Mouse (Mus musculus) layer of hippocampus, postnatal 25 days (tissue): Measurements from ENCODE around the gene Rnf11. TPM values are rescaled to one million over a fixed set of nuclear protein-coding genes. Genes with fewer than 3 reads are reported as not detected.
"Not testable (repeated sequence)": the region's sequence is repeated elsewhere in the genome, so short reads cannot be mapped to it uniquely, and the experiment has no call there.

Source experiments
- DNase-seq, 2 experiments: peaks; one replicate each; pipeline ENCODE4 v3.0.0; 2022; ENCODE audit warnings: mixed read lengths in 2 of 2, low spot score in 1 of 2; ENCODE audit errors: extremely low spot score in 1 of 2
- total RNA-seq, 2 experiments: library from RNA; stranded (reverse); gene quantifications; 2 replicates each; pipeline ENCODE4 v1.2.3; 2021

Rnf11 gene
- total RNA-seq, 2 experiments from 2014 or later, result 164 to 182 TPM

DNA sequence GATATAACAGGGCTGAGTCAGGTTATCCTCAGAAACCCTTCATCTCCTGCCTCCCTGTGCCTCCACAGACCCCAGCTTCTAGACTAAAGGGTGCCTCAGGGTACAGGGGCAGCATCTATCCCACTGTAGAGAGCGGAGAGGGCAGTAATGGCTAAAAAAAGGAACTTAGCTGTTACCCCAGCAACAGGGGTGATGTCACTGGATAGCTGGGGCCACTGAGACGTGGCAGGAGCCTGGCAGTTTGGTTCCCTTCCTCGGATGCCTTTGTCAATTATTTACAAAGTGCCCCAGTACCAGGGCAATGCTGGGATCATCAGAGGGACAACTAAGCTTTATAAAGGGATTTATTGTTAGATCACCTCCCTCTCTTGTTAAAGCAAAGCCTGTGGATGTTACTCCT, 65.5 kb downstream of the Rnf11 start:
- DNase-seq, result no peak

DNA sequence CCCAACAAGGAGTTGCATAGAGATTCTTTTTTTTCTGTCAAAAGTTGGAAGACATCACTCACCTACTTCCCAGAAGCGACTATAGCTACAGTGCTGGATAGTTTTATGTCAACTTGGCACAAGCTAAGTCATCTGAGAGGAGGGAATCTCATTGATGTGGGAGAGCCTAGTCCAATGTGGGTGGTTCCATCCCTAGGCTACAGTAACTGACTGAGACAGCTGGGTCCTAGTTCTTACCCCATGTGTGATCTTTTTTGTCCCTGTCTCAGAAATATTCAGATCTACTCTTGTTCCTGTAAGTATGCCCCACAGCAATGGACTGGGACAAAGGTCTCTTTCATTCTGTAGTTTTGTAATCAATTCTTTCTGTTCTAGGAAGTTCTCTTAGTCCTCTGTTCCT, 66.5 kb downstream of the Rnf11 start:
- no peak for DNase-seq

DNA sequence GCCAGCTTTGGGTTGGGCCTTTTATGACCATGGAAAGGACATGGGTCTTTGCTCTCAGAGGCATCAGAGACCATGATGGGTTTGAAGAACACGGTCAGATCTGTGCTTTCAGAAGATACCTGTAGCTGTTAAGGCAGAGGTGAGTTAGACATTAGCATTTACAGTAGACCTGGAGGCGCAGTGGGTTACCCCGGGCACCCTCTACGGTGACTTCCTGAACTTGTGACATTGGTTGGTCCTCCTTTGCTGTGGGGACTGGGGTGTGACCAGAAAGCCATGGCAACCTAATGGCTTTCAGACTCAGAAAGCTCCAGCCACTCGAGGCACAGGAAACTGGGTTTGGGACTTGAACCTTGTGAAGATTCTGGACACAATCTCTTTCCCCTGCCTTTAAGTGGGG, 72.3 kb downstream of the Rnf11 start:
- no peak for DNase-seq

DNA sequence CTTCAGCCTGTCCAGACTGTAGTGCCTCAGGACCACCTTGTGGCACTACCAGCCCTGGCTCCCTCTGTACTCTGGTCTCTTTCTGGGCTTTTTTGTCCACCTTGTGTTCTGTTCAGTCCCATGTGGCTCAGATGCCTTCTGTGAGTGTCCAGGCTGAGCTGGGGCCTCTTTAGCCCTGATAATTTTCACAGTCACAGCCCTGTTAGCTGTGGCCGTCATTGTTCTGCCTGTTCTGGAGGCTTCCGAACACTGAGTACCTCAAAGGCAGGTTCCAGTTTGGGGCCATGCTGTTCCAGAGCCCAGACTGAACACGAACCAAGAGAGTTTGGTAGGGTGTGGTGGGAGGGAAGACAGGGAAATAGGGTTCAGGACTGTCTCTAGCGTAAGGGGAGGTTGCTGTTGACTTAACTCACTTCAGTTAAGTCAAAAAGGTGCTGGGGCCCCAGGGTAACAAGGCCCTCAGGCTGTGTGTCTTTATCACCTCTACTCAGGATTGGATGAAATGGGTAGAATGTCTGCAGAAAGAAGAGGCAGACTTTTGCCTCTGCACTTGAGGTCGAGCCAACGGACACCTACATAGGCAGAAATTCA, 73.1 kb downstream of the Rnf11 start:
- no peak for DNase-seq

DNA sequence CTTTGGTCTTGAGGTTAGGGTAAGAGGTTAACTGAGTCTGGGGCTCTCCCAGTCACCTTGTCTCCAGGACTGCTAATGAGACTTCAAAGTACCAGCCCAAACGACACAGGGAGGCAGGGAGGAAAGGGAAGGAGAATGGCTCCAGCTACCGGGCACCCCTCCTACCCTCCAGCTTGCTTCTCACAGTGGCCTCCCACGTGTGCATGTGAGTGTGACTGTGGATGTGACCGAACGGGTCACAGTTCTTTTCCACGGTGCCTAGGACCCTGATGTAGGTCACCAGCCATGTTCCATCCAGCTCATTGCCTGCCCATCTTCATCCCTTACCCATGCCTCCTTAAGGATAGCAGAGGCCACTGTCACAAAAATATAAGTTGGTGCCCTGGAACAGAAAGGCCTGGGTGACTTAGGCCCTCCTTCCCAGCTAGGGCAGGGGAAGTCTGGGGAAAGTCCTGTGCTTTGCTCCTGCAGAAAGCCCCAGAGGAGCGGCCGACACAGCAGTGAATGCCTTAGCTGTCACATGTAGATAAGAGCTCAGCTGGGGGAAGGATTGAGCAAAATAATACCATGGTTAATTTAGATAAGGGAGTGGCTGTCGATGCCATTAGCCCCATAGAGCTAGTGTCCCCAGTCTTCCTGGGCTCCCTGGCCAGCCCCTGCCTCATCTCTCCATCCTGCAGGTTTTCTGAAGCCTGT, 73.7 kb downstream of the Rnf11 start:
- no peak for DNase-seq

DNA sequence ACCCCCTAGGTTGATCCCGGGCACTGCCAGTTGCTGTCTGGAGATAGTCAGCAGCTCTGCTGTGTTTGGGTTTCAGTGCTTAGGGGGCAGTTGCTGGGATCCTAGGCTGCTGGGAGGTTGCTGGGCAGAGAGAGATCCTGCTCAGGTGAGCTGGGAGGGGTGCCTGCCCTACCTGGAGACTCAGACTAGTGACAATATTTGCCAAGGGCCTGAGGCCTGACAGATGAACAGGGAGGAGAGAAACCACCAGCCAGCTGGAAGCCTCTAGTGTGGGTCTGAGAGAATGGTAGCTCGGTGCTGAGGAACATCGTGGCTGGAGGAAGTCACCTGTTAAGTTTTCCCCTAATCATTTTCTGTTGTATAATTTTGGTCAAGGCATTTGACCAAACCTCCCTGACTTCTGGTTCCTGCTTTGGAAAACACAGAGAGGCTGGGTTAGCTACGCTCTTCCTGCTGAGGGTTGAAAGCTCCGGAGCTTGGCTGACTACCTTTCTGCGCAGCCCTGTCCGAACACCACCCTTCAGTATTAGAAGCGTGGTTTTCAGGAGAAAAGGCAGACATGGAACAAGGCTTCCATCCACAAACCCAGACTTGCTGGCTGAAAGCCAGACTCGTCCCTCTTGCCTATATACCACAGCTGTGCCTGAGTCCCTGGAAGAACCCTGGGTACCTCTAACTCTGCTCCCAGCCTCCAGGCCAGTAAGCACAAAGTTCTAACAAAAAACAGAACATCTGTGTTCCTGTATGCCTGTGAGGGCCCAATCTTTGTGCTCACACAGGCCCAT, 76.6 kb downstream of the Rnf11 start:
- DNase-seq, result no peak

DNA sequence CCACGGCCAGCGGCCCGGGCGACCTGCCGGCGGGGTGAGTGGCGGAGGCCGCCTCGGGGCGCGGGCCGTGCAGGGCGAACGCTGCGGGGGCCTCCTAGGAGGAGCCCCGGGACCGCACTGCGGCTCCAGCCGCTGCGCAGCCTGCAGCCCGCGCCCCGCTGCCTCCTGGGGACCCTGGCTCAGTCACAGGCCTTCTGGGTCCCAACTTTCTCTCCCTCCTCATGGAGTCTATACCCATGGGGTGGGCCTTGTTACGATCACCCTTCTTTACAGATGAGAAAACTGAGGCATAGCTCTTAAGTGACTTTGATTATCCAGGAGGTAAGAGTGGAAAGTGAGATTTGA, 77.4 kb downstream of the Rnf11 start:
- DNase-seq, result no peak

DNA sequence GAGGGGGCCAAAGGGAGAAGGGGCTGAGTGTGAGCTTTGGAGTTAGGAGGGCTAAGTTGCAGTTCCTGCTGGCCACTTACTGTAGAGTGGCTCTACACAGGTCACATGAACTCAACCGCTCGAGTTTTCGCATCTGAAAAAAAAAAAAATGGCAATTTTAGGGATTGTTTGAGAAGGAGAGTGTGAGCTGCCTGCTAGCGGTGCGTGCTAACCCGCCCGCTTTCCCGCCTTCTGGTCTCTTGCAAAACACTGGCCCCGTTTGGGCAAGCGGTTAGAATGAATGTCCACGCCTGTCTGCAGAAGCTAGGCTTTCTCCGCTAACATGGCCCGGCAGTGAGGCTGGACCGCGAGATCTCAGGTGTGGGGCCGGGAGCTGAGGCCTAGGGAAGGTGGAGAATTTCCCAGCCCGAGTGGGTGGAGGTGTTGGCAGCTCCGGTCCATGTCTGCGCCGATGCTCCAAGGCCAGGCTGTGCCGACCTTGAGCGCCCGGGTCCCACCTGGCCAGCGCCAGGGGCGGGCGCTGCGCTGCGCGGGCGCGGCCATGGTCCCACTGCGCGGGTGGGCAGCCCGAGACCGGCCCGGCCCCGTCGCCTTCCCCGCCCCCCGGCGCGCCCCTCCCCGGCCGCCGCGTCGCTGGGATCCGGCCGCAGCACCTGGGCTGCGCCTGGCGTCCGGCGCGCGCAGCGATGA, 77.9 kb downstream of the Rnf11 start, which contains the start of gene Ttc39a:
Gene Ttc39a (plus strand): TSS at position 138 of the 690 bp plus-strand sequence.
- no peak for DNase-seq

DNA sequence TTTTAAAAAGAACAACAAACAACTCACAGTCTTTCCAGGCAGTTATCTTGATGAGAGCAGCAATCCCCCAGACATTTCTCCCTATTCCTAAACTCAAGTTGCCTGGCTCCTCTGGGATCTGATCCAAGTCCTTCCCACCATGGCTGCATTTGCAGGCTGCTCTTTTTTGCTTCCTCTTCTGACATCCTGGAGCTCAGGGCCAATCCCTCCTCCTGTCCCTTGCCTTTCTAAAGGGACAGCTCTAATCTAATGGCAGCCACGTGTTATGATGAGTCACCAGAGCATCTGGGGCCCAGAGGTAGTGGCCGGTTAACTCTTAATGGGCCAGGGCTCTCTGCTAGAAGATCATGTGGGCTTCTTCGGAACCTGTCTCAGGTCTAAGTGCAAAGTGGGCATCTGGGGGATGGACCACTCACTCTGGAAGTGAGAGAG, 78.5 kb downstream of the Rnf11 start:
- no peak for DNase-seq

DNA sequence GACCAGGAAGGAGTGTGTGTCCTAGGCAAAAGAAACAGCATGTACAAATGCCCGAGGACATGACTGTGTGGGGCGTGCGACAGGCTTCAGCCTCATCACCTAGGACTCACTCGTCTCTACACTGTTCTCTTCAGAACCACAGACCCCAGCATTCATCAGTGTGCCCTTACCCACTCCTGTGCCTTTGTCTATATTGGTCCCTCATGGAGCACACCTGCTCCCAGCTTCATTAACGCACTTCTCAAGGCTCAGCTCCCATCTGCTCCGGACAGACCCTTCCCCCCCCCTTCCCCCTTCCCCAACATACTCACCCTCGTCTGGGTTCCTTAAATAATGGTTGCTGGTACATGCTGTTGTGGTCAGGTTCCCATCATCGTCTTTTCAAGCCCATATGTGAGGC, 79.1 kb downstream of the Rnf11 start:
- DNase-seq, result no peak

DNA sequence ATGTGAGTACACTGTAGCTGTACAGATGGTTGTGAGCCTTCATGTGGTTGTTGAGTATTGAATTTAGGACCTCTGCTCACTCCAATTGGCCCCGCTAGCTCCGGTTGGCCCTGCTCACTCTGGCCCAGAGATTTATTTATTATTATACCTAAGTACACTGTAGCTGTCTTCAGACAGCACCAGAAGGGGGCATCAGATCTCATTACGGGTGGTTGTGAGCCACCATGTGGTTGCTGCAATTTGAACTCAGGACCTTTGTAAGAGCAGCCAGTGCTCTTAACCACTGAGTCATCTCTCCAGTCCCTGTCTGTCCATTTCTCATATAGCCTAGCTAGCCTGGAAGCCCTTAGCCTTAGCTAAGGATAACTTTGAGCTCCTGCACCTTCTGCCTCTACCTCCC, 79.6 kb downstream of the Rnf11 start:
- DNase-seq, result not testable (repeated sequence)

DNA sequence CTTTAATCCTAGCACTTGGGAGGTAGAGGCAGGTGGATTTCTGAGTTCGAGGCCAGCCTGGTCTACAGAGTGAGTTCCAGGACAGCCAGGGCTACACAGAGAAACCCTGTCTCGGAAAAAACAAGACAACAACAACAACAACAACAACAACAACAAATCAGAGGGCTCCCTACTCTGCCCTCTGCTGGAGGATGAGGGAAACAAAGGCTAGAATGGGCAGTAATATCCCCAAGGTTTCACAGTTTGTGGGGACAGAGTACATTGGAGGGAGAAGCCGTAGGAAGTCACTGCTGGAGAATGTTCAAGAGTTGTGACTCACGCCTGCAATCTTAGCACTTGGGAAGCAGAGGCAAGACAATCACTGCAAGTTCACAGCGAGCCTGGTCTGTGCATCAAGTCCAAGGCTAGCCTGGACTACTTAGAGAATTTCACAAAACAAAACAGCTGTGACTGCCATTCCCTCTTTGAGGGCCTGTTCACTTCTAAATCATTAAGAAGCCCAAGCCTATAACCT, 83.3 kb downstream of the Rnf11 start:
- no peak for DNase-seq

Other genes starting within 250 kb of the Rnf11 start
- gene Eps15, start 204.5 kb downstream of the Rnf11 start, total RNA-seq, result 100 to 1,000 TPM; 230 to 241 TPM
- 1 to 10 TPM; 1.1 to 1.9 TPM for gene Ttc39a, start 78.1 kb downstream of the Rnf11 start, total RNA-seq
- gene 4930522H14Rik, start 46.6 kb upstream of the Rnf11 start, total RNA-seq, result not detected
- 1 to 10 TPM; 4.6 to 4.8 TPM for gene Cdkn2c, start 182.5 kb upstream of the Rnf11 start, total RNA-seq
- gene Faf1, start 191.9 kb upstream of the Rnf11 start, total RNA-seq, result 10 to 100 TPM; 24.0 to 26.8 TPM